Mouse (Mus musculus): ENCODE measurements at regions not wholly inside any gene's neighbourhood (a gene's known extent, or its start where the extent isn't known, plus 50 kb on each side); places are given as distances from the start of the nearest gene placed in this dataset.

DNA sequence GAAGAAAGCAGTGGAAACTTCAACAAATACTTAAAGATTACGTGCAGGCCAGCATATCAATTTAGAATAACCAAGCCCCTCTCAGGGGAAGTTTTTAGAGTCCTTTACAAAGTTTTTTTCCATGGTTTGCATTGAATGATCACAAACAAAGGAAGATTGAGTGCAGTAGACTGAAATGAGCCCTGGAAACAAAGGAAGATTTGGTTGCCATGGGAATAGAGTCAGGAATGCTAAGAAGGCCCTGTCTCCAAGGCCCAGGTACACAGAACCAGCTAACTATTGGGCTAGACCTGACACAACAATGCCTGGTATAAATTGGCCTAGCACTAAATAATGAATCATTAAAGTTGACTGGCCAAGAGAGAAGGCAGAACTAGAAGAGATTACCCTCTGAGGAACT is 49.9 kb upstream of the Nectin3 start:
- TF ChIP-seq POLR2A (IDR thresholded peaks at IDR 0.05; ENCODE audit: borderline replicate concordance, extremely low read depth, insufficient read depth, insufficient read length, poor library complexity, severe bottlenecking): no peak
- TF ChIP-seq CTCF (IDR thresholded peaks at IDR 0.05; ENCODE audit: borderline replicate concordance, extremely low read depth, insufficient read depth, insufficient read length): no peak

Data from brain, embryonic 14.5 days (tissue).